Mouse (Mus musculus): ENCODE data around the gene Efcab1. TPM values are rescaled to one million over a fixed set of nuclear protein-coding genes. Genes with fewer than 3 reads are reported as not detected.

Efcab1 gene
- polyA plus RNA-seq, 1 experiment from 2014 or later = 0.20 TPM

- Histone ChIP-seq H3K4me3 (replicated peaks) (no peak overlapping the region), H3K4me1 (replicated peaks) (no peaks in the 10 kb centered on the region), H3K9me3 (replicated peaks) (no peaks in the 10 kb centered on the region), H3K36me3 (no peaks in the 10 kb centered on the region), H3K27me3 (no peaks in the 10 kb centered on the region), H3K9ac (no peak overlapping the region), H3K4me2 (no peak overlapping the region), H3K27ac (no peak overlapping the region)
- no peak for DNase-seq
- WGBS (ENCODE audit: insufficient replicate concordance) = 62% methylated on average over 2 of the region's 2 CpGs
- no peak for ATAC-seq (ENCODE audit: low read depth)
Measured at GRCm38 (mm10) chr16:15014724-15015123, 108.3 kb downstream of the Efcab1 start.
